Mouse (Mus musculus): ENCODE results near the gene Smu1. TPM values are rescaled to one million over a fixed set of nuclear protein-coding genes. Genes with fewer than 3 reads are reported as not detected.

The Smu1 gene
- total and polyA plus RNA-seq, 3 experiments: 93.4 to 183 (median 118) TPM

- TF ChIP-seq POLR2AphosphoS2 (IDR thresholded peaks at IDR 0.05; ENCODE audit: low read depth, low read length): 0 out of 2 replicates have a peak, but pooled peaks have one; percentile 24
- TF ChIP-seq JUN (IDR thresholded peaks at IDR 0.05; ENCODE audit: insufficient read depth, low read depth, low read length): no peak
- no peak for TF ChIP-seq TBP (conservative IDR thresholded peaks at IDR 0.05; ENCODE audit: low read depth, low read length)
- TF ChIP-seq KAT2A (IDR thresholded peaks at IDR 0.05; ENCODE audit: insufficient replicate concordance, low read length): no peak
- TF ChIP-seq SMC3 (IDR thresholded peaks at IDR 0.05; ENCODE audit: low read depth, low read length): no peak
- TF ChIP-seq CTCF (conservative IDR thresholded peaks at IDR 0.05 in 1 of 2, IDR thresholded peaks at IDR 0.05 in 1 of 2; ENCODE audit: low read depth in 2 of 2, low read length in 2 of 2): no peak
- Histone ChIP-seq H3K4me3 (replicated peaks in 1 of 3; ENCODE audit: low read depth in 2 of 3, low read length in 2 of 3, poor library complexity in 1 of 3) (no peak overlapping the region), H3K27ac (ENCODE audit: insufficient read depth, low read depth) (no peak overlapping the region), H3K4me2 (ENCODE audit: insufficient read depth, low read depth, poor library complexity, severe bottlenecking) (no peak overlapping the region), H3K9ac (ENCODE audit: insufficient read depth, low read depth) (no peak overlapping the region), H3K27me3 (replicated peaks) (no peaks in the 10 kb centered on the region), H3K4me1 (ENCODE audit: control insufficient read depth in 1 of 2, insufficient read depth in 2 of 2) (peaks cover 0 to 3% of the 10 kb centered on the region in 2 experiments; a peak in 1 of 4 replicates), H3K36me3 (replicated peaks in 1 of 2; ENCODE audit: control insufficient read depth in 1 of 2, insufficient read depth in 1 of 2, low read length in 1 of 2) (peaks cover 43 to 84% of the 10 kb centered on the region in 2 experiments), H3K9me3 (replicated peaks; ENCODE audit: low read length) (no peaks in the 10 kb centered on the region), H3K79me2 (replicated peaks; ENCODE audit: control insufficient read depth, extremely low read depth, insufficient read depth, poor library complexity, severe bottlenecking) (peaks cover 4% of the 10 kb centered on the region; the same call in 1 of the 2 replicates)
- DNase-seq (ENCODE audit: extremely low read depth): no peak
- in situ Hi-C loops (cut with MboI; ENCODE audit: low pct_ligation_motif_present, low pct_unique_long_range_greater_than_20kb, low sequenced_read_pairs): no loop called here
- dilution Hi-C loops (cut with MboI; ENCODE audit: extremely low pct_ligation_motif_present, extremely low pct_unique_long_range_greater_than_20kb, low sequenced_read_pairs): no loop called here
Observed at GRCm38 (mm10) chr4:40735351-40735750, 22.4 kb downstream of the Smu1 start.

GRCm38 (mm10) chr4:40731262-40731661 lies 26.5 kb downstream of the Smu1 start:
- peaks cover 0 to 18% of the 10 kb centered on the region in 2 experiments; a peak in 2 of 4 replicates for H3K4me1 ChIP-seq (ENCODE audit: control insufficient read depth in 1 of 2, insufficient read depth in 2 of 2)
- dilution Hi-C loops (cut with MboI; ENCODE audit: extremely low pct_ligation_motif_present, extremely low pct_unique_long_range_greater_than_20kb, low sequenced_read_pairs): no loop called here
- H3K79me2 ChIP-seq (replicated peaks; ENCODE audit: control insufficient read depth, extremely low read depth, insufficient read depth, poor library complexity, severe bottlenecking): peaks cover 24% of the 10 kb centered on the region
- no peak overlapping the region for H3K4me2 ChIP-seq (ENCODE audit: insufficient read depth, low read depth, poor library complexity, severe bottlenecking)
- H3K27ac ChIP-seq (ENCODE audit: insufficient read depth, low read depth): no peak overlapping the region
- TF ChIP-seq BHLHE40 (IDR thresholded peaks at IDR 0.05; ENCODE audit: low read depth, low read length): no peak
- TF ChIP-seq CHD1 (IDR thresholded peaks at IDR 0.05; ENCODE audit: low read depth, low read length): no peak
- TF ChIP-seq CHD2 (IDR thresholded peaks at IDR 0.05; ENCODE audit: low read length): no peak
- TF ChIP-seq SIN3A (IDR thresholded peaks at IDR 0.05; ENCODE audit: low read length): no peak
- no peak for TF ChIP-seq TBP (conservative IDR thresholded peaks at IDR 0.05; ENCODE audit: low read depth, low read length)
- no peak for TF ChIP-seq SMC3 (IDR thresholded peaks at IDR 0.05; ENCODE audit: low read depth, low read length)
- TF ChIP-seq MXI1 (IDR thresholded peaks at IDR 0.05; ENCODE audit: low read depth, low read length): no peak
- no peaks in the 10 kb centered on the region for H3K9me3 ChIP-seq (replicated peaks; ENCODE audit: low read length)
- H3K4me3 ChIP-seq (replicated peaks in 1 of 3; ENCODE audit: low read depth in 2 of 3, low read length in 2 of 3, poor library complexity in 1 of 3): no peak overlapping the region
- no peak for DNase-seq (ENCODE audit: extremely low read depth)
- in situ Hi-C loops (cut with MboI; ENCODE audit: low pct_ligation_motif_present, low pct_unique_long_range_greater_than_20kb, low sequenced_read_pairs): no loop called here
- H3K36me3 ChIP-seq (replicated peaks in 1 of 2; ENCODE audit: control insufficient read depth in 1 of 2, insufficient read depth in 1 of 2, low read length in 1 of 2): peaks cover 45 to 85% of the 10 kb centered on the region in 2 experiments
- H3K27me3 ChIP-seq (replicated peaks): no peaks in the 10 kb centered on the region
- H3K9ac ChIP-seq (ENCODE audit: insufficient read depth, low read depth): no peak overlapping the region

GRCm38 (mm10) chr4:40727247-40727646 lies 30.5 kb downstream of the Smu1 start:
- Histone ChIP-seq H3K9ac (ENCODE audit: insufficient read depth, low read depth) (no peak overlapping the region), H3K9me3 (replicated peaks; ENCODE audit: low read length) (no peaks in the 10 kb centered on the region), H3K4me3 (replicated peaks in 1 of 3; ENCODE audit: low read depth in 2 of 3, low read length in 2 of 3, poor library complexity in 1 of 3) (no peak overlapping the region), H3K4me1 (ENCODE audit: control insufficient read depth in 1 of 2, insufficient read depth in 2 of 2) (peaks cover 0 to 38% of the 10 kb centered on the region in 2 experiments; a peak in 2 of 4 replicates), H3K27me3 (replicated peaks) (no peaks in the 10 kb centered on the region), H3K79me2 (replicated peaks; ENCODE audit: control insufficient read depth, extremely low read depth, insufficient read depth, poor library complexity, severe bottlenecking) (peaks cover 50% of the 10 kb centered on the region), H3K4me2 (ENCODE audit: insufficient read depth, low read depth, poor library complexity, severe bottlenecking) (no peak overlapping the region), H3K27ac (ENCODE audit: insufficient read depth, low read depth) (no peak overlapping the region), H3K36me3 (replicated peaks in 1 of 2; ENCODE audit: control insufficient read depth in 1 of 2, insufficient read depth in 1 of 2, low read length in 1 of 2) (peaks cover 46 to 78% of the 10 kb centered on the region in 2 experiments)
- peak; percentile 42 for DNase-seq (ENCODE audit: extremely low read depth)
- dilution Hi-C loops (cut with MboI; ENCODE audit: extremely low pct_ligation_motif_present, extremely low pct_unique_long_range_greater_than_20kb, low sequenced_read_pairs) (no loop called here), in situ Hi-C loops (cut with MboI; ENCODE audit: low pct_ligation_motif_present, low pct_unique_long_range_greater_than_20kb, low sequenced_read_pairs) (no loop called here)
- TF ChIP-seq HCFC1 (IDR thresholded peaks at IDR 0.05; ENCODE audit: low read depth, low read length) (no peak), CTCF (conservative IDR thresholded peaks at IDR 0.05 in 1 of 2, IDR thresholded peaks at IDR 0.05 in 1 of 2; ENCODE audit: low read depth in 2 of 2, low read length in 2 of 2) (peak in 1 of 2 experiments; percentile 63; a peak in 2 of 4 replicates), USF1 (IDR thresholded peaks at IDR 0.05; ENCODE audit: low read depth, low read length) (no peak), TCF12 (IDR thresholded peaks at IDR 0.05; ENCODE audit: low read depth, low read length) (no peak), RAD21 (IDR thresholded peaks at IDR 0.05; ENCODE audit: low read depth, low read length) (peak; percentile 3), SMC3 (IDR thresholded peaks at IDR 0.05; ENCODE audit: low read depth, low read length) (peak; percentile 23)
